Mouse (Mus musculus): ENCODE data around the gene Hkdc1.
A peak's percentile ranks its signal among the peaks of the same experiment; 100 is the strongest.
"Not testable (repeated sequence)": the region's sequence is repeated elsewhere in the genome, so short reads cannot be mapped to it uniquely, and the experiment has no call there.

Hkdc1 gene

DNA sequence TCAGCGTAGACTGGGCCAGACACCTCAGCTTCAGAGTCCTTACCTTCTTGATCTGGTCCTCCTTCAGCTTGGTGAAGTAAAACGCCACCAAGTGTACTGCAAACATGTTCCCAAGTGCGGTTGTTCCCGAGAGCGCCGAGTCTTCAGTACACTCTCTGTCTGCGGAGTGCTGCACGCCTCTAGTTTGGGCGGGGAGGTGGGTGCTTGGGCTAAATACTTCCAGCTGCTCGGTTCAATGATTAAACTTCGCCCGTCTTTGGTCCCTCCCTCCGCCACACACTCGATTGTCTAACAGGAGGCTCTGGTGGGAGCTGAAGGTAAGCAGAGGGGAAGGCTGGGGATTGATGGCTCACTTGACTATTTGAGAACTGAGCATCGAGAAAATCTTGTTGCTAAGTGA lies at the start of gene Hkdc1:
Hkdc1 (minus strand) TSS at position 237 of the 400 bp plus-strand sequence.
- peak; percentile 20 to 56 for DNase-seq

DNA sequence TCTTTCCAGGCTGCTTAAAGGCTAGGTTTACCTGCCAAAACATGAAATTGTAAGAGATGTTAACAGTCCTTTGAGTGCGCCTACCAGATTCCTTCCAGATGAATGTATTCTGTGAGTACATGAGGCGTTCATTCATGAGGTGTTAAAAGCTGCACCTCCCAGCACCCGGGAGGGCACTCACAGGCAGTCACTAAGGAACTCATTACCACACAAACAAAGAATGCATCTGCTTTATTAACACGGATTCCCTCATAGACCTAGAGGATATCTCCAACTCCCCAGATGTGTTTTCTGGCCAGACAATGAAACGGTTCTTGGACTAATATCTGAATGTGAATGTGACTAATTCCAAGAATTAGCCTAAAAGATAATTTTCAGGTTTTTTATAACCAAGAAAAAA lies 48.8 kb upstream of the Hkdc1 start:
- DNase-seq = no peak

DNA sequence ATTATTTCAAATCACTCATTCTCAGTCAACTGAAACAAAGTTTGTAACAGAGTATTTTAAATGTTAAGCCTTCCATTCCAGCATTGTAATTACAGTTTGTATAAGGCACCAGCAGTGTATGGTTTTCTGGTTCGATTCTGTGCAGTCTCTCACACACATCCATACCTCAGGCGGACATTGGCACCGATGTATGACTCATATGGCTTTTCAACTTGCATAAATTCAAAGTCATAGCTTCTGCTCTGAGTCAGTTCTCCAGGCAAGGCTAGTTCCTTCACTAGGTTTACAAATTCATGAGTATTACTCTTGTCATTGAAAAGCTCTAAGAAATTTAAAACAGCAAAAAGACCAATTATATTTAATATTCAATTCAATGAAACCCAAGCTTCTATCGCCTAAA lies 47.4 kb upstream of the Hkdc1 start:
- no peak for DNase-seq

DNA sequence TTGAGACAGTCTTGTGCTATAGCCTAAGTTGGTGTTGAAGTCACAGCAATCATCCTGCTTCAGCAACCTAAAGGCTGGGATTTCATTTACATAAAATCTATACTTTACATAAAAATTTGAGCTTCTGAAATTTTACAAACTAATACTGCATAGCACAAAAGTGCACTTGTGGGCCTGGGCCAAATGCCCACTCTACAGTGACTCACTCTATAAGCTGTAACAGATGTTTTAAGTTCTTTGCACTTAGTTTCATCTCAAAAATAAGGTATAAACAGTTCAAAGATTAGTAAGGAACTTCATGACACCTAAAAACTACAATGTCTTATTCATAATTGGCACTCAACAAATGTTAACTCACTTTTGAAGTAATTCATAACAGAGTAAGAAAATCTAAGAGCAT lies 39.0 kb upstream of the Hkdc1 start:
- no peak for DNase-seq

DNA sequence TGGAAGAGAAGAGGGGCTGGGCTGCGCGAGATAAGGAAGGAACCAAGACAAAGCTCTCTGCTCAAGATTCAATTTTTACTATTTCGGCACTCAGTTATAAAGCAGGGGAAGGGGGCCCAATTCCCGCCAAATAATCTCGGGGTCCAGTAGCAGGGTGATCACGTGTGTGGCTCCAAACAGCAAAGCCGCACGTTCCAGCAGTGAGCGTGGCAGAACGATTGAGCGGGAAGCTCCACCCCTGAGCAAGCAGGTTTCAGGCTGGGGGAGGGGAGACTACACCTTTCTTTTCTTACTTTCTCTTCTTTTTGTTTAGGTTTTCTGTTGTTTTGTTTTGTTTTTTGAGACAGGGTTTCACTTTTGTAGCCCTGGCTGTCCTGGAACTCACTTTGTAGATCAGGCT lies 29.7 kb upstream of the Hkdc1 start:
- not testable (repeated sequence) for DNase-seq

DNA sequence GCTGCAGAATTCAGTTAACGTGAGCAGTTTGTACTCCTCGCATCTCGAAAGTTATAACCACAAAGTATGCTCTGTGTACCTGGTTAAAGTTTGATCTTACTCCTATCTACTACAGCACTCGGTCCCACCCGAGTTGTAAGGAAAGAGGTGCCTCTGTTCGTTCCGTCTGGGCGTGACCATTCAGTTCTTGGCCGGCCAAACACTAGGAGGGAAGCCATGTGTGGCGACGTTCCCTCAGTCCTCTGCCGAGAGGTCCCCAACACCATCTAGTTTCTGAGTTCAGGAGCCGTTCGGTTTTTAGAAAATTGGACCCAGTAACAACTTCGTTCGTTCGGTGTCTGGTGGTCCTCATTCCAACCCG lies 28.0 kb upstream of the Hkdc1 start:
- DNase-seq = peak in 1 of 2 experiments; percentile 48

DNA sequence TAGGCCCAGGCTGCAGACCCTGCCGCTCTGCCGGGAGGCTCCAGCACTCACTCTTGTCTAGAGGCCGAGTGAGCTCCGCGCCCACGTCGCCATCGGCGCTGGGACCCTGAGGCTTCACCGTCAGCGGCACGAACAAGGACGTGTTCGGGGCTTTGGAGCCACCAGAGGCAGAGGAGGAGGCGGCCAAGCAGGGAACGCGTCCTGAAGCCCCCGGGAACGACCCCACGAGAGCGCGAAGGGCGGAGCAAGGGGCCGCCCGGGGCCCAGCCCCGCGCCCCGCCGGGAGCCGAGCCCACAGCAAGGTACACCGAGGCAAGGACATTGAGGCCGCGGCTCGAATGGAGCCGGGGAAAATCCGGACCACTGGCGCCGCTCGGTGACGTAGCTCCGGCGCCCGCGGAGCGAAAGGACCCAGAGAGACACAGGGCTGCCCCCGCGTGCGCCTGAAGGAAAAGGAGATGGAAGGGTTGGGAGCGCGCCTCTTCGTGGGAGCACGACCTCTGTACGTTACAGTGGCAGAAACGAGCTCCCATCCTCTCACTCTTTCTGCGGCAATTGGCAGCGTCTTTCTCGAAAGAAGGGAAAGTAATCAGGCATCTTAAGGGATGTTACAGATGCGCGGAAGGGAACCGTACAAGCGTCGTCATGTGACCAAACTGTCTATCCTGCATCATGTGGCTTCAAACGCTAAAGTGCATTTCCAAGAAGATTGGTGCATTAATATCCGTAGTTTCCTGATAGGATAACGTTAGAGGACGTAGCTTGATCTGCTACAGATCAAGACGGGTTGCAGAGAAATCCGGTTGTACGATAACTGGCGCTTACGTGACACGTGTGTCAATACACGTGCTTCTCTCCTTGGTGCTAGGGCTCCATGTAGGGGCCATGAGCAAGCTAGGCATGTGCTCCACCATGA lies 27.3 kb upstream of the Hkdc1 start, which contains the start of the genes 4930507D05Rik and Supv3l1:
4930507D05Rik (plus strand) TSS at position 126 of the 916 bp plus-strand sequence.
Supv3l1 (minus strand) TSS at position 375 of the 916 bp plus-strand sequence.
- peak; percentile 92 to 93 for DNase-seq

DNA sequence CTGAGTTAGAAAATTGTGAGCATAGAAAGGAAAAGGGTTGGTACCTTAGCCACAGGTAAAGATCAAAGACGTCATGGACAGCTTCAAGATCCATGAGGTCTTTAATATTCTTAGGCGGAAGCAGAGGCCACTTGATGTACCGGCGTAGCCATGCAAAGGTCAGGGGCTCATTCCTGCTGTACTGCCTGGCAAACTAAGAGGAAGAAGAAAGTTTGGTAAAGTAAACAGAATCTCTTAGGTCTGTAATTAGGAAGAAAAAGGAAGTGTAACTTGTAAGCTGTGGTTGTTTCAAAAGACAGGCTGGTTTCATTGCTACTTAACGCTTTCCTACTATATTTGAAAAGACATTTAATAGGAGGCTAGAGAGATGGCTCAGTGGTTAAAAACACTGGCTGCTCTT lies 8.1 kb upstream of the Hkdc1 start:
- no peak for DNase-seq

DNA sequence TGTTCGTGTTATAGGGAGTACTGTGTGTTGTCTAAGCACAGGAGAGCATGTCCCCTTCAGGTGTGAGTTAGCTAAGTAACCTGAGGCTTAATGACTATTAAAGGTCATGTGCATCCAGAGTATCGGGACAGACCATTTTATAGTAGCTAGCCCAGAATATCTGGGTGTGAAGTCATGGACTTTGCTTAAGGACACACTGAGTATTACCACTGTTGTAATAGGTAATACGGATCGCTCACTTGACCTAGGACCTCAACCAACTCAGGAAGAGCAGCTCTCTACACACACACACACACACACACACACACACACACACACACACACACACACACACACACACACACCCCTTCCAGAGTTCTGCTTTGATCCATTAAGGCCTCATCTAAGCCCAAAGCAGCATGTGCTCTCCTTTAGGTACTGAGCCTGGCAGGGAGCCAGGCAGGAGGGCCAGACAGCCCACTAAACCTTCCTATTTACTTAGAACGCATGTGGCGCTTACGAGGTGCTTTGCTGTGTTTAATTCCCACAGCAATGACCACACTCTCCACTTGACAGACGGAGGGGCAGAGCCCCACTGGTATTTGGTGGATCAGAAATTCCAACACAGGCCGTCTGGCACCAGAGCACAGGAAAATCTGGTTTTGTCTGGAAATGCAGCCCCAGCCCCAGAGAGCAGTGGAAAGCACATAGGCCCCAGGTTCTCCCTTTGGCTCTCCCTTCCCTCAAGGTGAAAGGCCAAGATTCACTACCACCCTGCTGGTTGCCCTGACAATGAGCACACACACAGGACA lies 3.0 kb upstream of the Hkdc1 start:
- DNase-seq = peak; percentile 2 to 41

DNA sequence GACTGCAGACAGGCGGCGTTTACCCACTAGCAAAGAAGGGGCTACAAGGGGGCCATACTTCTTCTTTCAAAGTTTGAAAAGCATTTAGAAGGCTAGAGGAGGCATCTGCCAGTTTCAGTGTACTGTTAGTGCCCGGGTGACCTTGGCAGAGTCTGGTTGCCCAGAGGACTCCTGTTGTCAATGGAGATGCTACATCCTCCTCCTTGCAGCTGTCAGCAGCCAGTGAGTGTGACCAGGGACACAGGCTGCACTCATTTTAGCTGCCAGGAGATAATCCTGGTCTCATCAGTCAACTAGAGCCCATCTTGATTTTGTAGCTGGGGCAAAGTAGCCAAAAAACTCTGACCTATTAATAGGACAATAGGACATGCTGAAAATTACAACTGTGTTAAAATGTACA lies 1.2 kb downstream of the Hkdc1 start:
- DNase-seq = no peak

DNA sequence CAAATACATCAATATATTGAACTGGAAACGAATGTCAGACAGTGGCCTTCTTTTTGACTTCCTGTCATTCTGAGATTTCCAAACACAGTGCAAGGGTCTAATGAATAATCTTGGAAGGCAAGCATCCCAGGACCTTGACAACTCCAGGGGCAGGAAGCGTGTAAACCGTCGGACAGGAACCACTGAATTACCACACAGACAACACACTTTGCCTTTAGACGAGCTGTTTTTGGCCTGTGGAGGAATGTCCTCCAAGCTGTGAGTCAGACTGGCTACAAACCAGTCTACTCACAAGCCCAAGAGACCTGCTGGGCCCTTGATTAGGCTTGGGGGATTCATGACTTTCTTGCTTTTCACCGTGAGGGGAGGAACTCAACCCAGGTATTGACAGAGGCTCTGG lies 1.9 kb downstream of the Hkdc1 start:
- no peak for DNase-seq

DNA sequence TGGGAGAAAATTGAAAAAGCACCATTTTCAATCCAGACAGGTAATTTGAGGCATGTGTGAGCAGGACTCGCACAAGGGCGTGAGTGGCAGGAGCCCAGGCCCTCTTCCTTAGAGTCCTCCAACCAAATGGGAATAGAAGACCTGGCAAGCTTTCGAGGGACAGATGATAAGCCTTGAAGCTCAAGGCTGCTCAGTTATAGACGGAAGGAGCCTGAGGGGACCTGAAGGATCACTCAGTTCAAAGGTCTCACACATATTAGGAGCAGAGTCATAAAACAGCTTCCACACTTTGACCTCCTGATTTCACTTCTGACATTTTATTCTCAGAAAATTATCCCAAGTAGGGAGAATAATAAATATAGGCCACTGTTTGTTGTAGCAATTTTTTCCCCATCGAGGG lies 2.9 kb downstream of the Hkdc1 start:
- no peak for DNase-seq

DNA sequence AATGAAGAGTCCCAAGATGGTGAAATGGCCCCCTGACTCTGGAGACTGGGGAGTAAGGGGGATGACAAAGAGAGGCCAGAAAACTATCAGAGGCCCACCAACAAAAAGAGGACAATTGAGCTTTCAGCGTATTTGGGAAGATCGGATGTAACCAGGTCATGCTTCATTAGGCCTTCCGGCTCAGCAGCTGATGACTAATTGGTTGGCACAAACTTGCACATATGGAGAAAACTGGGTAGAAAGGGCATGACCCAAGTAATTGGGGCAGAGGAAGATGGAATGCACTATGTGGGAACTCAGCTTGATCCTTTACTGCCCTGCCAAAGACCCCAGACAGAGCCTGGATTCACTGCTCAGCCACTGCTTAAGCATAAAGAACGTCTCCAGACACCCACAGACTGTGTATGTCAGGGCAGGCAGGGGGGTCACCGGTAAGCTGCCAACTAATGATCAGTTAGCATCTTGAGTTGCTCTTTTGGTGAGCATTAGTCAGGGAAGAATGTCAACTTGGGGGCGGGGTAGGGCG lies 3.4 kb downstream of the Hkdc1 start:
- DNase-seq = no peak

DNA sequence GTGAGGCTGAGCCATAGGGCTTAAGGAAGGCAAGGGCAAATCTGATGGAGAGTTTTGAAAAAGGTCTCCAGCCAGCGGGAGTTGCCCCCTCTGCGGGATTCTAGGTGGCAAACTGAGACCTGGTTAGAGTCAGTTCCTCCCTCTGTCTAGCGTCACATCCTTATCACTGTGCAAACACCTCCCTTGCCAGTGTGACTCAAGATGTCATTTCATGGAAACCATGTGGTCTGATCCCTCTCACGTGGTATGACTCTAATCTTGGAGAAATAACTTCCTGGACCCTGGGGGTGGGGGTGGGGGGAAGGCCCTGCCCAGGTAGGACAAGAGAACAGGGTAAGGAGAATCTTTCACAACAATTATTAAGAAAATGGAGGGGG lies 8.7 kb downstream of the Hkdc1 start:
- DNase-seq = no peak

DNA sequence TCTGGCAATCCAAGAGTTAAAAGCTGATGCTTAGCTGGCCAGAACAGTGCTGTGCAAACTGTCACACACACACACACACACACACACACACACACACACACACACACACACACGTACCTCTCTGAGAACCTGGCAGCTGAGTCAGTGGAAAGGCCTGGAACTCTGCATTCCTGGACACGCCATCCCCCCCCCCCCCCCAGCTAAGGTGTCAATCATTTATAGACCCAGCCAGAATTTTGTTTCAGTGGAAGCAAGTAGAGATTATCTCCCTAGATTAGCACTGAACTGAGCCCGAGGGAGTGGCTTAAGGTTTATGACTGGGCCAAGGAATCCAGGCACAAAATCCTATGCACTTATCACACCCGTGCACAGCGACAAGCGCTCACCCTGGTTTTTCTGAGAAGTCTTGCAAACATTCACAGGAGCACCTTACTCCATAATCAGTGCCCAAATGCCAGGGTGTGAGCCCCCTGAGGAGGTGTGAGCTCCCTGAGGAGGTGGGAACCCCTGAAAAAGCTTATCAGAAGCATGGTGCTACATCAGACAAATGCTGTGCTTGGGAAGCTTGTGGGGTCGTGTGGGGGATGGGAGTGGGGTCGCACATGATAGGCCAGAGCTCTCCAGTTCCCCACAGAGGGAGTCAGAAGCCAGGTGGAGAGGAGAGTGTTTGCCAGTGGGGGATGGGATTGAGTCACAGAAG lies 9.2 kb downstream of the Hkdc1 start:
- DNase-seq = peak; percentile 58 to 77

DNA sequence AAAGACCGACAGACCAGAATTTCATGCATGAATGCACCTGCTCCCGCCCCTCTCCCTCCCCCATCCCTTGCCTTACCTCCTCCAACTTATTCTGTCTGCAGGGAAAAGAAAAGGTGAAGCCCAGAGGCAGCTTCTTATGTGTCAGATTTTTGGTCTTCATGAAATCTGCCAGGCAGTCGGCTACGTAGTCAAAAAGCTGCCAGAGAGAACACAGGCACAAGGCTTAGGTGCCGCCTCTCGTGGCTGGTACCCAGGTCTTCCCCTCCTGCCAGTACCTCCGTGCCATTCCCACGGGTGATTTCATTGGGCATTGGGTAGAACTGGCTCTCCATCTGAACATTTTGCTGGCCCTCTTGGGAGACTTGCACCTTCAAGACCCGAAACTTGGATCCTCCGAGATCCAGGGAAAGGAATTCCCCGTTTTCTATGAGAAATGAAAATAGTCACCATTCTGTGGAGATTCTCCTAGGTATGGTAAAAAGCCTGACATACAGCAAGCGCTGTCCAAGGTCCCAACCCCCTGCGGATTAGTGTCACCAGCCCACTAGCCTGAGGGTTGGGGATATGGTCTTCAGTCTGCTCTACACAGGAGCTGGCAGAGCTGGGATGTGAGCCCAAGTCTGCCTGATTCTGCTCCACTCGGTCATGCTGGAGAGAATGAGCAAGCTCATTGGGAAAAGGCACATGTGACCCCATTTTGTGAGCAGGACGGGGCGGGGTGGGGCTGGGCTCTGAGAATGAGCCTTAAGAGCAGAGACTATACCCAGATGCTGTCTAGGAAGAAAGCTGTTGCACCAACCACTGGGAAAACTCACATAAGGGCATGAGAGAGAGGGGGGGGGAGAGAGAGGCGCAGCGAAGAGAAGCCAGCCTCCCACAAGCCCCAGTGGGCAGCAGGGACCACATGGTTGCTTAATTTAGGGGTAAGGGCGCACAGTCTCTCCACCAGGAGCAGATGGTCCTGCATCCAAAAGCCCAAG lies 10.6 kb downstream of the Hkdc1 start:
- no peak for DNase-seq

DNA sequence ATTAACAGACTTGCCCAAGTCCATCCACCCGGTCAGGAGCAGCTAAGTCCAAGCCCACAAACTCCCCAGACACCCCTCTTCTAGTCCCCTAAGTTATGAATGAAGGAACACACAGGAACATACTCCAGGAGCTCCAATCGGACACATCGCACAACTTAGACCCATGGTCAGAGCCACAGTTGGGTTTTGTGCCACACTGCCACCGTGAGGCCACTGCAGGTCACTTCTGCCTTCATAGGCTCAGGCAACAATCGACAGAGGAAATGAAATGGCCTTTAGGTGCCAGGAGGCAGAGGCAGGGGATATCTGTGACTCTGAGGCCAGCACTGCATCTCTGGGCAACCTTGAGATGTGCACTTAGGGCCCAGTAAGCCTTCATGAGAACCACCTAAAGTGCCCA lies 11.3 kb downstream of the Hkdc1 start:
- DNase-seq = peak; percentile 65 to 73

DNA sequence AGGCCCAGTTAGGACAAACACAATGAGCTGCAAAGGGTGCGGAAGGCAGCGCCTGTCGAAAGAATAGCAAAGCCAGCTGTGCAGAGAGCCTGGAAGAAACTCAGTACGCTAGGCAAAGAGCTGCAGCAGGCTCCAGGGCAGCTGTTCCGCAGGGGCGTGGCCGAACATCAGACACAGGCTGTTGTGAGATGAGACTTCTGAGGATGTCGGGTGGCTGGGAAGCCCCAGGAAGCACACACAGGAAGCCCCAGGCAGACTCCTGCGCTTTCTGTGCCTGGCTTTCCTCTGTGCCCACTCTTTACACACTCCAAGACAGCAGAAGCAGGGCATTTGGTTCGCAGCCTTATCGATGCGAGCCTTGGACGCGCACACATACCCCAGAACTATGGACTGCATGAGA lies 17.4 kb downstream of the Hkdc1 start:
- DNase-seq = peak in 1 of 2 experiments; percentile 40

DNA sequence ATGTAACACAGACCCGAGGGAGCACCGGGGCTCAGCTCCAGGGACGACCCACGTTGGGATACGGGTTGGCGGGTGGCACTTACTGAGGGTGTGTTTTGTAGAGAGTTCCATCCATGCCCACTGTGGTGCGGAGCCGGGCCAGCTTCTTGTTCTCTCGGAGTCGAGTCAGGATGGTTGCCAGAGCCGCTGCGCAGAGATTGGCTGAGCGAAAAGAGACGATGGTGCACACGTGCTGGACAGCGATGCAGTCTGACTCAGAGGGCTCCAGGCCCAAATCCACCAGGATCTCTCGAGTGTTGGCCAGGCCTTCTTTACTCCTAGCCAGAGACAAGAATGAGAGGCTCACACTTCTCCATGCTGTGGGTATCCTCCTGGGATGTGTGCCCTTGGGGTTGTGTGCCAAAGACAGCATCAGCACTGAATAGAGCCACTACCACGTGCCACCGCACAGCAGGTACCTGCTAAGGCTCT lies 20.6 kb downstream of the Hkdc1 start:
- no peak for DNase-seq

DNA sequence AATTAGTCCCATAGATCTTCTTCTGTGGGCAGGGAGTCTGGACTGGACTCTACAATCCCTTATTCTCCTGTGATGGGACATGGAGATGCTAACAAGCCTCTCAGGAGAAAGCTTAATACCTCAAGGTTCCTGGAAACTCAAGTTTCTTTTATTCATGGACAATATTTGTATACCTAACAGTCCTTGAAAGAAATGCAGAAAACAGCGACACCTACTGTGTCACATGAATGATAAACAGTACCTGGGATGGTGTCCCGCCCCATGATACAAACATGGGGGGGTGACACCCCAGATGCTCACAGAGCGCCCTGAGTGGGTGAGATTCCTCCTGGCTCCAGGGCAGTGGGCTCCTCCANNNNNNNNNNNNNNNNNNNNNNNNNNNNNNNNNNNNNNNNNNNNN lies 39.3 kb downstream of the Hkdc1 start:
- DNase-seq = peak in 1 of 2 experiments; percentile 20

DNA sequence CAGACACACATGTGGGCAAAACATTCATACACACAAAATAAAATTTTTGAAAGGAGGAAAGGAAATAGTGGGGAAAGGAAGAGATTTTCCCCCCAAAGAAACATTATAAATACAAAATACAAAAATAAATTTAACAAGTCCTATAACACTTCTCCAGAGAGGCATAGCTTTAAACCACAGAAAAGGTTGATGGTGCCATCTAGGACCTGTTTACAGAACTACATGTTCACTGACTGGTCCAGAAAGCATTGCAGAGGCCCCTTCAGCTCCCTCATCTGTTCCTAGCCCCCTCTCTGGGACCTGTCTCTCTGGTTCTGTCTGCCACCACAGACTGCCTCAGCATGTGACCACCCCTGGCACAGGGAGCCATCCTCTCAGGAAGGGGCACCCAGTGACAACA lies 41.4 kb downstream of the Hkdc1 start:
- DNase-seq = no peak

DNA sequence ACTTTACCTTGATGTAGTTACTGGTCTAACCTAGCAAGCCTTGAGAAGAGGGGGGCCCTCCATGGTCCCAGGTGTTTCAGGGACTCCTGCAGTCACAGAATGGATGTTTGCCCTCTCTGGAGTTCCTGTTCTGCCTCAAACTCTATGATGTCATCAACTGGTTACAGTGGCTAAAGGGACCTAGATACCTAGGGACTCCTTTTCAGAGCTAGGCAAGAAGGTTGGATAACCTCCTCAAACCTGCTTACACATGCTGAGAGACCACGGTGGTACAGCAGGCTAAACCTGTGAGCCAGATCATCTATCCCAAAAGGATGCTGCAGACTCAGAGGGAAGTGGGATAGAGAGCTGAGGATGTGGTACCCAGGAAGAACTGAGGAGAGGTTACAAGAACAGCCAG lies 42.5 kb downstream of the Hkdc1 start, which contains the start of gene Hk1:
Hk1 (minus strand) TSS at position 101 of the 400 bp plus-strand sequence.
- DNase-seq = no peak
